Mouse (Mus musculus): ENCODE results near the gene Slc25a23.
"Not testable (repeated sequence)": the region's sequence is repeated elsewhere in the genome, so short reads cannot be mapped to it uniquely, and the experiment has no call there.

Slc25a23 gene

GRCm38 (mm10) chr17:57070699-57071098 lies 11.0 kb upstream of the Slc25a23 start:
- no peak for DNase-seq (ENCODE audit: low spot score)

GRCm38 (mm10) chr17:57070272-57070671 lies 10.6 kb upstream of the Slc25a23 start:
- no peak for DNase-seq (ENCODE audit: low spot score)

GRCm38 (mm10) chr17:57066908-57067307 lies 7.2 kb upstream of the Slc25a23 start:
- DNase-seq (ENCODE audit: low spot score) = no peak

GRCm38 (mm10) chr17:57063031-57063430 lies 3.4 kb upstream of the Slc25a23 start:
- no peak for DNase-seq (ENCODE audit: low spot score)

- no peak for DNase-seq (ENCODE audit: low spot score)
These were observed 2.9 kb upstream of the Slc25a23 start for GRCm38 (mm10) chr17:57062548-57062947.

GRCm38 (mm10) chr17:57062011-57062521 lies 2.4 kb upstream of the Slc25a23 start:
- no peak for DNase-seq (ENCODE audit: low spot score)

- peak; percentile 59 for DNase-seq (ENCODE audit: low spot score)
These were observed 1.4 kb upstream of the Slc25a23 start for GRCm38 (mm10) chr17:57061069-57061468.

- peak; percentile 94 for DNase-seq (ENCODE audit: low spot score)
These were observed 653 bp upstream of the Slc25a23 start for GRCm38 (mm10) chr17:57060231-57060801.

- DNase-seq (ENCODE audit: low spot score) = peak; percentile 34
These were observed 675 bp downstream of the Slc25a23 start, which contains the start of gene Crb3 for GRCm38 (mm10) chr17:57058891-57059485. Gene Crb3 (plus strand): TSS chr17:57059105.

GRCm38 (mm10) chr17:57056246-57056645 lies 3.4 kb downstream of the Slc25a23 start:
- DNase-seq (ENCODE audit: low spot score) = no peak

- DNase-seq (ENCODE audit: low spot score) = not testable (repeated sequence)
These were observed 8.0 kb downstream of the Slc25a23 start for GRCm38 (mm10) chr17:57051679-57052078.

- no peak for DNase-seq (ENCODE audit: low spot score)
These were observed 10.8 kb downstream of the Slc25a23 start for GRCm38 (mm10) chr17:57048816-57049215.

- DNase-seq (ENCODE audit: low spot score) = no peak
These were observed 12.3 kb downstream of the Slc25a23 start for GRCm38 (mm10) chr17:57047406-57047805.

- DNase-seq (ENCODE audit: low spot score) = no peak
These were observed 18.1 kb downstream of the Slc25a23 start, which contains the start of gene Slc25a41 for GRCm38 (mm10) chr17:57041554-57041953. Gene Slc25a41 (minus strand): TSS chr17:57041654.

GRCm38 (mm10) chr17:57038978-57039377 lies 20.7 kb downstream of the Slc25a23 start:
- DNase-seq (ENCODE audit: low spot score) = no peak

- no peak for DNase-seq (ENCODE audit: low spot score)
These were observed 26.8 kb downstream of the Slc25a23 start for GRCm38 (mm10) chr17:57032854-57033253.

- peak; percentile 100 for DNase-seq (ENCODE audit: low spot score)
These were observed 27.8 kb downstream of the Slc25a23 start for GRCm38 (mm10) chr17:57031661-57032420.

- no peak for DNase-seq (ENCODE audit: low spot score)
These were observed 28.6 kb downstream of the Slc25a23 start, which contains the start of gene Khsrp for GRCm38 (mm10) chr17:57030931-57031660. Gene Khsrp (minus strand): TSS chr17:57031522.

GRCm38 (mm10) chr17:57029691-57030090 lies 30.0 kb downstream of the Slc25a23 start:
- no peak for DNase-seq (ENCODE audit: low spot score)

- DNase-seq (ENCODE audit: low spot score) = no peak
These were observed 32.2 kb downstream of the Slc25a23 start for GRCm38 (mm10) chr17:57027471-57027870.

GRCm38 (mm10) chr17:57020960-57021359 lies 38.7 kb downstream of the Slc25a23 start:
- no peak for DNase-seq (ENCODE audit: low spot score)

- DNase-seq (ENCODE audit: low spot score) = no peak
These were observed 40.0 kb downstream of the Slc25a23 start for GRCm38 (mm10) chr17:57019693-57020092.

All from ovary, adult 18-20 months (tissue).